Mouse (Mus musculus) heart, postnatal 0 days (tissue): ENCODE measurements around the gene Hmgcl.

Source experiments
- CTCF ChIP-seq: IDR thresholded peaks from 2 replicates; pipeline ENCODE4 v1.5.1; 2016; ENCODE audit warnings: antibody characterized with exemption, control low read depth, low read depth
- EP300 ChIP-seq: IDR thresholded peaks from 2 replicates; pipeline ENCODE4 v1.6.1; 2016; ENCODE audit warnings: antibody characterized with exemption, low read depth

- TF ChIP-seq EP300 (no peak), CTCF (no peak)
Observed at GRCm38 (mm10) chr4:135943389-135943788, 2.9 kb upstream of the Hmgcl start.
